Mouse (Mus musculus) small intestine, adult 2 months (tissue): ENCODE measurements around the gene Hist1h4h.

Source experiments
- CTCF ChIP-seq: fragments of 200-500 bp; IDR thresholded peaks from 2 replicates; pipeline ENCODE4 v1.5.1; 2012; ENCODE audit warnings: low read depth, mild to moderate bottlenecking, control low read depth, inconsistent platforms, low read length, moderate library complexity, mixed read lengths; ENCODE audit not compliant: insufficient replicate concordance, insufficient read length; ENCODE audit errors: extremely low read depth
- POLR2A ChIP-seq: fragments of 200-500 bp; IDR thresholded peaks from 2 replicates; pipeline ENCODE4 v1.6.1; 2012; ENCODE audit warnings: low read depth, mild to moderate bottlenecking, control low read depth, inconsistent platforms, low read length, moderate library complexity

- TF ChIP-seq CTCF, result no peak
- no peak for TF ChIP-seq POLR2A
Measured at GRCm38 (mm10) chr13:23516822-23517602, 13.8 kb upstream of the Hist1h4h start.
